Mouse (Mus musculus) midbrain, embryonic 14.5 days (tissue): ENCODE measurements at regions not wholly inside any gene's neighbourhood (a gene's known extent, or its start where the extent isn't known, plus 50 kb on each side); places are given as distances from the start of the nearest gene placed in this dataset.

Source experiments
- ATAC-seq: fragments of 200-750 bp; cut with Nextera tagmentation; 2 replicates; pipeline ENCODE4 v1.8.0; 2017; ENCODE audit warnings: moderate number of reproducible peaks, moderate library complexity; ENCODE audit not compliant: low FRiP score, low TSS enrichment
- DNase-seq: peaks from one replicate; pipeline ENCODE4 v3.0.0-alpha.2; 2015
- H3K27ac ChIP-seq: fragments of 300-500 bp; sonication (generic); replicated peaks from 2 replicates; pipeline ENCODE4 v1.5.1; 2014; ENCODE audit warnings: mild to moderate bottlenecking, low read depth, low read length, moderate library complexity
- H3K27me3 ChIP-seq: fragments of 300-500 bp; sonication (generic); 2 replicates; pipeline ENCODE4 v1.6.1; 2014; ENCODE audit warnings: low read length, control low read depth, mixed read lengths; ENCODE audit not compliant: control insufficient read depth, insufficient read depth
- H3K36me3 ChIP-seq: fragments of 300-500 bp; sonication (generic); 2 replicates; pipeline ENCODE4 v1.6.1; 2014; ENCODE audit warnings: low read length, control low read depth; ENCODE audit not compliant: control insufficient read depth, insufficient read depth
- H3K4me1 ChIP-seq: fragments of 300-500 bp; sonication (generic); 2 replicates; pipeline ENCODE4 v1.6.1; 2014; ENCODE audit warnings: mild to moderate bottlenecking, antibody characterized with exemption, low read length, control low read depth; ENCODE audit not compliant: control insufficient read depth, insufficient read depth
- H3K4me2 ChIP-seq: fragments of 300-500 bp; sonication (generic); 2 replicates; pipeline ENCODE4 v1.6.1; 2014; ENCODE audit warnings: mild to moderate bottlenecking, low read length, moderate library complexity
- H3K4me3 ChIP-seq: fragments of 300-500 bp; sonication (generic); replicated peaks from 2 replicates; pipeline ENCODE4 v1.5.1; 2014; ENCODE audit warnings: low read depth, low read length
- H3K9ac ChIP-seq: fragments of 300-500 bp; sonication (generic); replicated peaks from 2 replicates; pipeline ENCODE4 v1.6.1; 2014; ENCODE audit warnings: mild to moderate bottlenecking, low read length, moderate library complexity
- H3K9me3 ChIP-seq: fragments of 300-500 bp; sonication (generic); 2 replicates; pipeline ENCODE4 v1.6.1; 2016; ENCODE audit warnings: low read length, control low read depth, mixed read lengths; ENCODE audit not compliant: control insufficient read depth
- WGBS: fragments of 180-500 bp; shearing (Covaris S2); extraction: QIAGEN DNeasy Blood & Tissue Kit; methylation state at CpG from one replicate; pipeline ENCODE4 v1.1.7; 2014; 5-methylcytosine and 5-hydroxymethylcytosine counted together

- DNase-seq (no peak), ATAC-seq (no peak)
- no peak overlapping the region for H3K4me3 ChIP-seq
- WGBS: 94% methylated on average over 2 of the region's 2 CpGs
- H3K27me3 ChIP-seq: no peaks in the 10 kb centered on the region
- H3K9ac ChIP-seq: no peak overlapping the region
- no peaks in the 10 kb centered on the region for H3K36me3 ChIP-seq
- no peaks in the 10 kb centered on the region; the same call in 1 of the 2 replicates for H3K9me3 ChIP-seq
- no peak overlapping the region for H3K27ac ChIP-seq
- no peak overlapping the region for H3K4me2 ChIP-seq
- H3K4me1 ChIP-seq: no peaks in the 10 kb centered on the region
These were observed 145.5 kb upstream of the Thumpd2 start for GRCm38 (mm10) chr17:81210389-81210788.

- H3K36me3 ChIP-seq: no peaks in the 10 kb centered on the region
- no peak overlapping the region for H3K4me2 ChIP-seq
- no peak overlapping the region for H3K4me3 ChIP-seq
- DNase-seq (no peak), ATAC-seq (no peak)
- no peaks in the 10 kb centered on the region for H3K27me3 ChIP-seq
- no peak overlapping the region for H3K27ac ChIP-seq
- H3K9me3 ChIP-seq: no peaks in the 10 kb centered on the region; the same call in 1 of the 2 replicates
- WGBS: 90% methylated on average over 3 of the region's 3 CpGs
- no peaks in the 10 kb centered on the region for H3K4me1 ChIP-seq
- H3K9ac ChIP-seq: no peak overlapping the region
These were observed 144.4 kb upstream of the Thumpd2 start for GRCm38 (mm10) chr17:81209323-81209722.

GRCm38 (mm10) chr17:81201052-81201451 lies 136.2 kb upstream of the Thumpd2 start:
- Histone ChIP-seq H3K4me1 (no peaks in the 10 kb centered on the region), H3K4me3 (no peak overlapping the region), H3K9me3 (no peaks in the 10 kb centered on the region; the same call in 1 of the 2 replicates), H3K4me2 (no peak overlapping the region), H3K9ac (no peak overlapping the region), H3K27ac (no peak overlapping the region), H3K36me3 (no peaks in the 10 kb centered on the region), H3K27me3 (no peaks in the 10 kb centered on the region)
- WGBS: 86% methylated on average over 8 of the region's 8 CpGs
- DNase-seq (no peak), ATAC-seq (no peak)

GRCm38 (mm10) chr17:81194006-81194405 lies 129.1 kb upstream of the Thumpd2 start:
- Histone ChIP-seq H3K4me2 (no peak overlapping the region), H3K27ac (no peak overlapping the region), H3K27me3 (no peaks in the 10 kb centered on the region), H3K9me3 (no peaks in the 10 kb centered on the region), H3K36me3 (no peaks in the 10 kb centered on the region), H3K4me1 (no peaks in the 10 kb centered on the region), H3K4me3 (no peak overlapping the region), H3K9ac (no peak overlapping the region)
- DNase-seq (no peak), ATAC-seq (no peak)
- WGBS: 86% methylated on average over 10 of the region's 10 CpGs

- Histone ChIP-seq H3K36me3 (no peaks in the 10 kb centered on the region), H3K9me3 (no peaks in the 10 kb centered on the region), H3K27ac (no peak overlapping the region), H3K4me2 (0 out of 2 replicates have a peak overlapping the region, but pooled peaks have one; percentile 23), H3K4me1 (no peaks in the 10 kb centered on the region), H3K27me3 (no peaks in the 10 kb centered on the region), H3K9ac (no peak overlapping the region), H3K4me3 (no peak overlapping the region)
- WGBS: 43% methylated on average over 8 of the region's 8 CpGs
- DNase-seq: peak; percentile 94
- ATAC-seq: peak; percentile 57; the same call in 1 of the 2 replicates
These were observed 128.5 kb upstream of the Thumpd2 start for GRCm38 (mm10) chr17:81193230-81193871.

GRCm38 (mm10) chr17:81189996-81190395 lies 125.1 kb upstream of the Thumpd2 start:
- H3K4me1 ChIP-seq: no peaks in the 10 kb centered on the region
- DNase-seq (peak; percentile 73), ATAC-seq (peak; percentile 55; the same call in 1 of the 2 replicates)
- no peak overlapping the region for H3K4me2 ChIP-seq
- H3K9ac ChIP-seq: no peak overlapping the region
- H3K27me3 ChIP-seq: no peaks in the 10 kb centered on the region
- no peak overlapping the region for H3K27ac ChIP-seq
- H3K36me3 ChIP-seq: no peaks in the 10 kb centered on the region
- H3K4me3 ChIP-seq: no peak overlapping the region
- H3K9me3 ChIP-seq: no peaks in the 10 kb centered on the region
- 57% methylated on average over 4 of the region's 4 CpGs for WGBS

- H3K9me3 ChIP-seq: no peaks in the 10 kb centered on the region
- no peak overlapping the region for H3K9ac ChIP-seq
- H3K36me3 ChIP-seq: no peaks in the 10 kb centered on the region
- H3K4me3 ChIP-seq: no peak overlapping the region
- no peak overlapping the region for H3K27ac ChIP-seq
- ATAC-seq: no peak
- no peak for DNase-seq
- no peaks in the 10 kb centered on the region for H3K27me3 ChIP-seq
- no peaks in the 10 kb centered on the region for H3K4me1 ChIP-seq
- no peak overlapping the region for H3K4me2 ChIP-seq
- WGBS: 86% methylated on average over 1 of the region's 1 CpGs
These were observed 120.8 kb upstream of the Thumpd2 start for GRCm38 (mm10) chr17:81185685-81186084.

- ATAC-seq (no peak), DNase-seq (no peak)
- no peaks in the 10 kb centered on the region for H3K36me3 ChIP-seq
- H3K4me1 ChIP-seq: no peaks in the 10 kb centered on the region
- no peak overlapping the region for H3K27ac ChIP-seq
- H3K4me2 ChIP-seq: no peak overlapping the region
- H3K27me3 ChIP-seq: no peaks in the 10 kb centered on the region
- WGBS: 92% methylated on average over 8 of the region's 8 CpGs
- H3K9me3 ChIP-seq: no peaks in the 10 kb centered on the region
- no peak overlapping the region for H3K4me3 ChIP-seq
- H3K9ac ChIP-seq: no peak overlapping the region
These were observed 116.0 kb upstream of the Thumpd2 start for GRCm38 (mm10) chr17:81180813-81181424.

- no peak overlapping the region for H3K9ac ChIP-seq
These were observed 111.4 kb upstream of the Thumpd2 start for GRCm38 (mm10) chr17:81176306-81176705.

More at GRCm38 (mm10) chr17:81176306-81176705, 111.4 kb upstream of the Thumpd2 start:
- Histone ChIP-seq H3K4me3 (no peak overlapping the region), H3K27me3 (no peaks in the 10 kb centered on the region), H3K9me3 (no peaks in the 10 kb centered on the region), H3K4me2 (no peak overlapping the region), H3K36me3 (no peaks in the 10 kb centered on the region), H3K4me1 (no peaks in the 10 kb centered on the region), H3K27ac (no peak overlapping the region)
- WGBS: 91% methylated on average over 3 of the region's 3 CpGs
- DNase-seq (no peak), ATAC-seq (no peak)
